Mouse (Mus musculus): ENCODE measurements around the gene Zbtb40.
A peak's percentile ranks its signal among the peaks of the same experiment; 100 is the strongest.

Zbtb40 gene

DNA sequence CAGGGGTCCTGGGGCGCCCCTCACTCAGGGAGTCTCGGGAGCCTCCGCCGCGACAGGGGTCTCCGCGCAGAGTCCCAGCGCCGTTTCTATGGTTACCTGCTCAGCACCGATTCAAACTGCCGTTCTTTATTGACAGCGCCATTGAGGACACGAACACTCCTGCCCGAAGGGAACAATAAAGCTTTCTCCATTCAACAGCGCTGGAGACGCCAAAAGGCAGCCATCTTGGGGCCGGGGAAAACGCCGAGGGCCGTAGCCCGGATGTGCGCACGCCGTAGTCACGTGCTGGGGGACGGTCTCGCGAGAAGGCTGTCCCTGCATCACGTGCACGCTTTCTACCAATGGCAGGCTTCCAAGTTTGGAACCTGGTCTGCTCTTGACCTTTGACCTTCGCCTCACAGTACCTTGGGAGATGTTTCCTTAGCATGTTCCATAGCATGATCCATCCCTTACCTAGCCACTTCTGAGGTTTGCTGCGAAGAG, at the start of gene Zbtb40:
TSS of gene Zbtb40 (minus strand) at position 252 of the 483 bp plus-strand sequence.
- peak; percentile 85 to 95 for DNase-seq (ENCODE audit: low spot score in 2 of 2)

DNA sequence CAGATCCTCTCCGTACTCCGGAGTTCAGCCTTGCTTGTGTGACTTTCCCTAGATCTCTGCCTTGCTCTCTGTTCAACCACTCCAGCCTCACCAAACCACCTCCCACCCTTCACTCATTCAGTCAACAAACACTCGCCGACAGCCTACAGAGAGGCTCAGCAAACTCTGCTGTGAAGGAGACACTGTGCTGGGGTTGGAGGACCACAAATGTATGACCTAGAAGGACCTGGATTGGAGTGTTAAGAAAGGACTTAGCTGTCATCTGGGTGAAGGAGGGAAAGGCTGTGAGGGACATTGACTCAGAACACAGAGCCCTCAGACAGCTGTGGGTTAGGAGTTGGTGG, 49.4 kb upstream of the Zbtb40 start:
- DNase-seq (ENCODE audit: low spot score in 2 of 2), result no peak

DNA sequence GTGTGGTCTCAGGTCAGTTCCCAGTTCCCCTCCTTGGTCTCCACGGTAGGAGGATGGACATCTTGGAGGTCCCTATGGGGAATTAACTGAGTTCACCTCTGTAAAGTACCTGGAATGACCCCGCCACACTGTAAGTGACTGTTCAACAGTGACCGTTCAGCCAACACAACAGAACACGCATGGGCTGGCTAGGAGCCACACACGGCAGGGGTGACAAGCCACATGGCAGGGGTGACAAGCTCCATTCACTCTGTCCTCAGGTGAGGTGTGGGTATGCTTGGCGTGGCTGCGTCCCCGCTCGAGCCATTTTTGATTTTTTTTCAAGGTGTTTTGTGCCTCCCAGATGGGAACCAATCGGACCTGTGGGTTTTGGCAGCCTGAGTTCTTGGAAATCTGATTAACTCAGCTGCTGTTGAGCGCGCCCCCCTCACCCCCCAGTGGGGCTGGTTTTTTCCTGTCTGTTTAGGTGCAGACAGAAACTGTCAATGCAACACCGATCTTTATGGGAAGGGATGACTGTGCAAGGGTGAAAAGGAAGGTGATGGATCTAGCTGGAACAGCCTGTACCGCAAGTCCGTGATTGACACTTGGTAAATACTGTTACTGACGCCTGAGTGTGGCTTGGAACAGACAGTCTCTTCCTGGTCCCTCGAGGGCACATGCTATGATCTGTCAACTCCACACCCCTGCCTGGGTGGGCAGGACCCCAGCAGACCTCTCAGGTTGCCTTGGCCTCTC, 48.8 kb upstream of the Zbtb40 start:
- no peak for DNase-seq (ENCODE audit: low spot score in 2 of 2)

DNA sequence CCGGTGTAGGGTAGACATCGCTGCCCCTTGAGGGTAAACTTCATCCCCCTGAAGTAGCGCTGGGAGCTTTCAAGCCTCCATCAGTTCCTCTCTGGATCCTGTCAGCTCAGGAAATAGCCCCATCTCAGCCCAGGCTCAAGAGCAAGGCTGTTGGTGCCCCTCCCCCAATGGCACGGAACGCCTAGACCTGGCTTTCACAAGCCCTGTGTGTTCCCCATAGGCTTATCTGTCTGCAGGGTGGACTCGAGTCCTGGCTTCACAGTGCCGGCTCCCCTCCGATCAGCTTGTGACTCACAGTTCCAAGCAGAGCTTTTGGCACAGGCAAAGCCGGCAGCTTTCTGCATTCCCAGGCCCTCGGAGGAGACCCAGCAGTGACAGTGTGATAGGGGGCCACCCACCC, 47.8 kb upstream of the Zbtb40 start:
- DNase-seq (ENCODE audit: low spot score in 2 of 2), result no peak

DNA sequence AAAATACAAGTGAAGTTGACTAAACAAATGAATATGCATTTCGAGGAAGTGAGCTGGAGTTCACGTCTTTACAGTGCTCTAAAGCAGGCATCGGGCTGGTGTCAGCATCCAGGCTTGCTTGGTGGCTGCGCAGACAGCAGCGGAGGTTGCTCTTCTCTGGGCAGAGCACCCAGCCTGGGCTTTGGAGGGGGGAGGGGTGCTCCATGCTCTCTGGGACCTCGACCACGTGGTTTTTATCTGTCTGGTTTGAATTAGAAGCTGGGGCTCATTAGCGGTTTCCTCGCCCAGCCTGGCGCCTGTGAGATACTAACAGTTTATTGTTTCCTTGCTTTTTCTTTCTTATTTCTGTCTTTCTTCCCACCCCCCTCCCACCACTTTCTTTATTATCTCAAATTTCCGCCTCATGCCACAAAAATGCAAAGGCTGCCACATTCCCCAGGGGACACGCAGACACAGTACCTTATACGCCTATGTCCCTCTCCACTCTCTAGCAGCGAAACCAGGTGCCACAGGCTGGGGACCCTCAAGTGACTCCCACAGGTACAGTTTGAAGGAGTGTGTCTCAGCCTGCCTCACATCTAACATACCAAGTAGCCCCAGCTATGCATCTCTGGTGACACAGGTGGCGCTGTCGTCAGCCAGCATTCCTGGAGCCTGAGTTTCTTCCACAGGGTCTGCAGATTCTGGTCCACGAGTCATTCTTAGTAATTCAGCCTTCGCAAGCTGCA, 36.6 kb upstream of the Zbtb40 start:
- no peak for DNase-seq (ENCODE audit: low spot score in 2 of 2)

DNA sequence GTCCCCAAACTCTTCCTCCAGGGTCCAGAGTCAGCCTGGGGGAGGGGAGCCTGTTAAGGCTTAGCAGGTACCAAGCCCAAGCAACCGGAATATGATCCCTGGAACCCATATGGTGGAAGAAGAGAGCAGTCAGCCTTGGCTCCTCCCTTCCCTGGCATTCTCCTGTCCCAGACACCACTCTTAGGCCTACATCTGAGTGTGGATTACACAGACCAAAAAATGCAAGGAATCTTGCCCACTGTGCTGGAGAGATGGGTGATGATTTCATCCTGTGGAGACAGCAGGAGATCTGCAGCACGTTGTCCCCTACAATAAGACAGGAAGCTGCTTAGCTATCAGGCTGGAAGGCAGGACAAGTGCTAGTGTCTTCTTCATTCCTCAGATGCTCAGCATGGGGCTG, 34.3 kb upstream of the Zbtb40 start:
- DNase-seq (ENCODE audit: low spot score in 2 of 2), result no peak

DNA sequence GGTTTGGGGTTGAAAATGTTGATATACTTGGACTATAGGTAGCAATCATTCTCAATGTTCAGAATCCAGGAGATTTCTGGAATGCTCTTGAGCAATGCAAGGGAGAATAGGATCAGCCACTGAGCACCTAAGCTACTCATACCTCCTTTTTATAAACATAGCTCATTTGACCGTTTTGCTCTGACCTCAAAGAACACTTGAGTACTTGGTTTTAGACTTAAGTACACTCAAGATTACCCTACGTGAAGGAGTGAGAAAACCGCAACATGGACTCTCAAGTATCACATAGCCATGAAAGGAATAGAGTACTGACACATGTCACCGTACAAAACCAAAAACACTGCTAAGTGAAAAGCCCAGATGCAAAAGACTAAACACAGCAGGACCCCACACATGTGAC, 32.8 kb upstream of the Zbtb40 start:
- no peak for DNase-seq (ENCODE audit: low spot score in 2 of 2)

DNA sequence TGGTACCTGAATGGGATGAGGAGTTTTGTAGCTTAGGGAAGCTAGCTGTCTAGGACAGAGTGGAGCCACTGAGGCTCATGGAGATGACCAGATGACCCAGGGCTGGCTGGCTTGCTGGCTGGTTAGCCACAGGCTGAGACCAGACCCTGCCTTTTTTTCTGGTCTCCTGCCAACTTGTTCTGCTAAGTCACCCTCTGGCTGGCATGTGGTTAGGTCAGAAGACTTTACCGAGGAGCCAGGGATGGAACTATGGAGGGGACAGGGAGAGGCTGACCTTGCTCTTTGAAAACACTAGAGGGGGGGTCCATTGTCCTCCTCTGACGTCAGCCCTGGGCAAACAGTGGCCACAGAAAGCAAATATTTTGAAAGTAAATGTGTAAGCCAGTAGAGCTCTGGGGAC, 28.6 kb upstream of the Zbtb40 start:
- no peak for DNase-seq (ENCODE audit: low spot score in 2 of 2)

DNA sequence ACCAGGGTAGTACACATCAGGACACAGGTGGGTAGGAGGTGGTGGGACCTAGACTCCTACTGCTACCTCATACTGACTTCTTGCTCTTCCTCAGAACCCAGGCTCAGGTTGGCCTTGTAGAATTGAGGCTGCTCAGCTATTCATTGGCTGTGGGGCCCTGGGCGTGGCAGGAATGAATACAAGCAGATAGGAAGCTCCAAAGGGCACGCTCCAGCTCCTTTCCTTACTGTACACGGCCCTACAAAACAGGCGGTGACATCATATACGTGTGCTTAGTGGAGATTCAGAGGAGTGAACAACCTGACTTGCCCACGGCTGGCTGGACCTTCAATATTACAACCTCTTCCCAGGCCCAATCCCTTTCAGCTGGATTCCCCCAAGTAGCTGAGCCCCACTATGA, 22.6 kb upstream of the Zbtb40 start:
- DNase-seq (ENCODE audit: low spot score in 2 of 2), result no peak

DNA sequence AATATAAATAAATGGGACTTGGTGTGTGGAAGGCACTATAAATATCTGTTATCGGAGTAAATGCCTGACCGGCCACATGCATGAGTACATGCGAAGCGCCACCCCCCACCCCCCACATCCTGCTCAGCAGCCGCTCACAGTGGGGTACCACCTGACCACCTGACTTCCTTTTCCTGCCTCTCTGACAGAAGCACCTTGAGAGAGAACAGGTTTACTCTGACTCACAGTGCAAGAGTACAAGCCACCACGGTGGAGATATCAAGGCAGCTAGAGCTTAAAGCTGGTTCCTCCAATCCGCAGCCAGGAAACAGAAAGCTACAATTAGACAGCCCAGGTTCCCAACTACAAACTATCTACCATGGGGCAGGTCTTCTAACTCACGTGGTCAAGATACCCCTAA, 19.9 kb upstream of the Zbtb40 start:
- DNase-seq (ENCODE audit: low spot score in 2 of 2), result no peak

DNA sequence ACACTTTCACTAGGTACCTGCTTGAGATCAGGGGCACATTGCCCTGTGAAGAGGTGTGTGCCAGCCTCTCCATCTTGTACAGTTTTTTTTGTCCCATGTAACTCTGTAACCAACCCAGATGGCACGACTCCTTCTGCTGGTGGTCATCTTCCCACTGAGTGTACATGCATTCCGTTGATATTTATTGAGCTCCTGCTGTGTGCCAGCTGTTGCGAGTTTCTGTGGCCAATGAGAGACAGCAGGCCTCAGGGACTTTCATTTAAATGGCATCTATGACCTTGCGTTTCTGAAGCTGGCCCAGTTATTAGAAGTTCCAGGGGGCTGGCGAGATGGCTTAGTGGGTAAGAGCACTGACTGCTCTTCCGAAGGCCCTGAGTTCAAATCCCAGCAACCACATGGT, 17.2 kb upstream of the Zbtb40 start:
- no peak for DNase-seq (ENCODE audit: low spot score in 2 of 2)

DNA sequence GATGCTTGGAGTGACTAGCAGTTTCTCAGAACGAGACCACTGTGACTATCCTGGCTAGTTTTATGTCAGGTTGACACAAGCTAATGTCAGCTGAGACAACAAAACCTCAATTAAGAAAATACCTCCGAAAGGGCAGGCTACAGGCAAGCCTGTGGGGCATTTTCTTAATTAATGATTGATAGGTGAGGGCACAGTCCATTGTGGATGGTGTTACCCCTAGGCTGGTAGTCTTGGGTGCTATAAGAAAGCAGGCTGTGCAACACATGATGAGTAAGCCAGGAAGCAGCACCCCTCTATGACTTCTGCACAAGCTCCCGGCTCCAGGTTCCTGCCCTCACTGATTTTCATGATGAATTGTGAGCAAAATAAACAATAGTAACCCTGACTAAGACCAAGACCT, 6.3 kb upstream of the Zbtb40 start:
- DNase-seq (ENCODE audit: low spot score in 2 of 2), result no peak

DNA sequence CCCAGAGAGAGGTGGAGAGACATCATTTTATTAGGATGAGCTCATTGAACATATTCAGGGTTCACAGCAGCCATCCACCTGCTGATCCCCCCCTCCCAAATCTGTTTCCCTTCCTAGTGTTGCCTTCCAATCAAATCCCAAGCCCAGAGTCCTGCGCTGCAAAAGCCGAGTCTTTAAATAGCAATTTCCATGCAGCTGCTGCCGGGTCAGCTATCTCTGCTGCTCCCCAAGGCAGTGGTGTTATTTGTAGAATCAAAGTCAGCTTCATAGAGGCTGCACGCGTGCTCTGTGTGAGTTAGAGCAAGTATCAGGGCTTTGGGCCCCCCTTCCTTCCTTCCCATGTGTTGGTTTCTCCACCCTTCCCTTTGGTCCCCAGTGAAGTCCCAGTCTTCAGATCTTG, 5.2 kb upstream of the Zbtb40 start:
- DNase-seq (ENCODE audit: low spot score in 2 of 2), result no peak

DNA sequence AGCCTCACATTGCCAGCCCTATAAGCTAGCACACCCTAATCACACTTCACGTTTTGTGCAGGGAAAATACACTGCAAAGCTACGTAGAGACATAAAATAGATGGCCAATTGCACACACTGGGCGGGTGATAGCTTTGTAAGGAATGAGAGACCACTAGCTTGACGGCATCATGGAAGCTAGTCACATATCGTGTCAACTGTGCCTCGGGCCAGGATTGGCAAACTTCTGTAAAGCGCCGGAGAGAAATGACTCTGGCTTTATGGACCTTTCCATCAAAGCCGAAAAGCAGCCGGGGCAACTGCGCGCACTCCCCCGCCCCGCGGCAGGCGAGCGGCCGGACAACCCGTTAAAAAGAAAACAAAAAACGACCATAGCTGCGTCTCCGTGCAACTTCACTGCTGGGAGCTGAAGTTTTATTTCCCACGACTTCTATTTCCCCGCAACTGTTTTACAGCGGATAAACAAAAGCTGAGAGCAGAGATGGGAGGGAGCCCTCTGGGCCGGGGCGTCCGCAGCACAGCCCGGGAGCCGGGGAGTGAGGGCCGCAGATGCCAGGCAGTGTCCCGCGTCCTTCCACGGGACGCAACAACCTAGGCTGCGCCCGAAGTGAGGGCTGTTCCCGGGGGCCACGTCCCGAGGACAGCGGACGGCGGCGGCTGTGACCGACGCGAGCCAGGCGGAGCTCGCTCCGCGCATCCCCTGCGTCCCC, 606 bp downstream of the Zbtb40 start:
- DNase-seq (ENCODE audit: low spot score in 2 of 2), result no peak

DNA sequence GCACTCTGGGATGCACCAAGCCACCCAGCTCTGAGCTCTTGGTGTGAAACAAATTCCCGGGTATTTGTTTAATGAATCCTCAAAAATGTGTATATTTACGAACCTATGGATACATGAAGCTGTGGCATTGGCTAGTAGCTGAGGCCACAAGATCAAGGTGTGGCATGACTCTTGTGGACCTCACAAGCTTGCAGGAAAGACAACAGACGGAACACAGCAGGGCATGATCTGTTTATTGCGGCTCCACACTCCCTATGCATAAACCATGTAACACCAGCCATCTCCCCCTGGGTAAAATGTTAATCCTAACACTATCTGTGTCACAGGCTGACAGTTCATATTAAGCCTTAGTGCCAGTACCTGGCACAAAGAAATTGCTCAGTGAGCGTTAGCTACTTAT, 2.5 kb downstream of the Zbtb40 start:
- DNase-seq (ENCODE audit: low spot score in 2 of 2), result no peak

DNA sequence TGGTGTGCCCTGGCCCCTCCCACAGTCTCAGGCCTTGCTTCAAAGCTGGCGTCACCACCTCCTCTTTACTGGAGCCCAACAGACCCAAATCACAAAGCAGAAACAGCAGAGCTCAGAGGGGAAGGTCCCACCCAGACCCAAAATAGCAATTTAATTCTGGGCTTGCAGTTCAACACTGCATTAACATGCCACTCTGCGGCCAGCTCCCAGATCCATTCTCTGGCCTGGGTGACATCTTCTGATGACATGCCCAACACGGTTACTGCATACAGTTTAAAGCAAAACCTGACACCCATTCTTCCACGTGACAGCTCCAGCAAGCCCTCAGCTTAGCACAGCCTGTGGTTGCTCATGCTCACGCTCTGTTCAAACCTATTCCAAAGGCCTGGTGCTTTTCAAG, 4.1 kb downstream of the Zbtb40 start:
- peak; percentile 12 to 14 for DNase-seq (ENCODE audit: low spot score in 2 of 2)

DNA sequence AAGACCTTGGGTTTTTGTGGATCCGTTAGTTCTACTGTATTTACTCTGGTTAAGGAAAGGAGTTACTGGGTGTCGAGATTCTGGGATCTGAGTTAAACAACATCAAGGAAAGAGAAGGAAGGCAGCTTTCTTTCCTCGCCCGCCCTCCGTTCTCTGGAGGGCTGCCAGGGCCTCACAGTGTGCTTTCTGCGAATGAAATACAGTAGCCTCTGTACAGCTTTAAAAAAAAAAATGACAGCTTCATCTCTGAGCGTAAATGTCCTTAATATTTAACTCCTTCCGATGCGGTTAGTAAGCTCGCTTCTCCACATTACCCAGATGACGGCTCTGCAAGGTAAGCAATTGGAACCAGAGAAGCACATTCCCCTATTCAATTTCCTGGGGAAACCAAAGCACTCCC, 4.8 kb downstream of the Zbtb40 start:
- DNase-seq (ENCODE audit: low spot score in 2 of 2), result peak in 1 of 2 experiments; percentile 13

DNA sequence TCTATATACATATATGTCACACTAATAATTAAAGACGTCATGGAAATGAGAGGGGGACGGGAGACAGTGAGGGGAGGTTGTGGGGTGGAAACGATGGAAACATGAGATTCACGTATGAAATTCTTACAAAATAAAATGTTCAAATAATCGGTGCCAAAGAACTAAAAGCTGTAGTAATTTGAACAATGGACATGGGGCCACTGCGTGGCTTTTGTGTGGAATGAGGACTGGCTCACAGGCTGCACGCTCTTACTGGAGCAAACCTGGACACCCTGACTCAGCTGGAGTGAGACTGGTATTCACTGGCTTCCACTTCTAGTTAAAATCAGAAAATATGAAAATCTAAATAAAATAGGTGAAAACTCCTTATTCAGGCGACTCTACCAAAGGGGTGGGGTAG, 6.6 kb downstream of the Zbtb40 start:
- DNase-seq (ENCODE audit: low spot score in 2 of 2), result no peak

DNA sequence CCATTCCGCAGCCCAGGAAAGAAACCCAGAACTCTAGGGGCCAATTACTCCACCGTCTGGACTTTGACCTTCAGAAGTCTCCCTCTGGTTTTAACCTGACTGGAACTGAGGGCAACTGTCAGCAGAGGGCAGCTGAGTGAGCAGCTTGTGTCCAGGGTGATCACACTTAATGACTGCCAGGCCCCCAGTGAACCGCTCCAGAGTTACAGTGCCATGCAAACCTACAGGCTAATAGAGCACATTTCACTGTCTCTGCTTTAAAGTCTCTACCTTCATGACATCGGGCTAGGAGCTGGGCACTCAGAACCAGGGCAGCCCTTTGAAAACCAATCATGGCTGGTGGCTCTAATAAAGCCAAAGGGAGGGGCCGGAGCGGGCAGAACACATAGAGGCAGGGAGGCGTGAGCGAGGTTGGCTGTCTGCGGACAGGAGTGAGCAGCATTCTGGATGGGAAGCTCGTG, 7.4 kb downstream of the Zbtb40 start:
- DNase-seq (ENCODE audit: low spot score in 2 of 2), result no peak

DNA sequence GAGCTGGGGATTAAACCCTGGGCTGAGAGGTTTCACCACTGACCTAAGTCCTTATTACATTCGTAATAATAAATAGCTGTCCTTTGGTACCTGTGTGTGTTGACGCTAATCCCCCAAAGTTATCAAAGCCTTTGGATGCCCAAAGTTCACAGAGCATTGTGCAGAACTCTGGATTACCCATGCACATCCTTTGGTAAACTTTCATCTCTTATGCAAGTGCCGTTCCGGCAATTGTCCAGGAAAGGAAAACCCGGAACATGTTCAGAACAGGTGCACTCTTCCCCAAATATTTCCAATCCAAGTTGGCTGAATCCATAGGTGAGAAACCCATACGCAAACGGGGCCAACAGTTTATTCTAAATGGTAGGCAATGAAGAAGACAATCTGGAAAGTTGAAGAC, 9.2 kb downstream of the Zbtb40 start:
- no peak for DNase-seq (ENCODE audit: low spot score in 2 of 2)

DNA sequence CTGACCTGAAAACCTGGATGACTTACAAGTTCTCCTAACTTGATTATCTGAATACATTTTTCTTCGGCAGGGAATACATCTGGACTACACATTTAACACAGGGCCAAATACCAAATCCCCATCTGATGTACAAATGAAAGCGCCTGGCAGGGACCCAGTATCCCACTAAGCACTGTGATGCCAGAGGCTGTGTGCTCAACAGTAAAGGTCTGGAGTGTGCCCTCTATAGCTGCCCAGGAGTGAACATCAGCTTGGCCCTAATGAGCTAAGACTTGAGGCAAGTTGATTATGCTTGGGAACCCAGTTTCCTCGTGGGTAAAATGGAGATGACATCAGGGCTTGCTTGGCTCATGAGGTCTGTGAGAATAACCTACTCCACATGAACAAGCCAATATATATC, 10.1 kb downstream of the Zbtb40 start:
- DNase-seq (ENCODE audit: low spot score in 2 of 2), result no peak

DNA sequence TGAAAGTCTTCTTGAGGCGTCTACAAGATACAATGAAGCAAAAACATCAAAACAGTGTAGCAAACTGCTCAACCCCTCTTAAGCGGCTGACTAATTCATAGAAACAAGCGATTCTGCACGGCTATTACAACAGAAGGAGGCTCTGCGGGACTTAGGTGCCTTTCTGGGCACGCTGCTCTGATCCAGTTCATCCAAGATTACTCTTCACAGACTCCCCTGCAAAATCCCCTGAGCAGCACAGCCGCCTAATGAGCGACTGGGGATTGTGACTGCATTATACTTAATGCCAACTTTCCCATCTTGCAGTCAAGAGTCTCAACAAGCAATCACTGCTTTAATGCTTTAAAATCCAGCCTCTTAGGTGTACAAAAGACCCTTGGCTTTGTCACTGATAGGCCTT, 10.5 kb downstream of the Zbtb40 start:
- no peak for DNase-seq (ENCODE audit: low spot score in 2 of 2)
